Mouse (Mus musculus) ES-Bruce4 (cell line): ENCODE measurements at regions not wholly inside any gene's neighbourhood (a gene's known extent, or its start where the extent isn't known, plus 50 kb on each side); places are given as distances from the start of the nearest gene placed in this dataset.

ENCODE experiments used
- CTCF ChIP-seq: IDR thresholded peaks from one replicate; pipeline ENCODE4 v1.8.1; 2011; ENCODE audit warnings: low read depth, low read length
- POLR2A ChIP-seq: IDR thresholded peaks from one replicate; pipeline ENCODE4 v1.8.1; 2011; ENCODE audit warnings: low read length; ENCODE audit not compliant: insufficient read depth

DNA sequence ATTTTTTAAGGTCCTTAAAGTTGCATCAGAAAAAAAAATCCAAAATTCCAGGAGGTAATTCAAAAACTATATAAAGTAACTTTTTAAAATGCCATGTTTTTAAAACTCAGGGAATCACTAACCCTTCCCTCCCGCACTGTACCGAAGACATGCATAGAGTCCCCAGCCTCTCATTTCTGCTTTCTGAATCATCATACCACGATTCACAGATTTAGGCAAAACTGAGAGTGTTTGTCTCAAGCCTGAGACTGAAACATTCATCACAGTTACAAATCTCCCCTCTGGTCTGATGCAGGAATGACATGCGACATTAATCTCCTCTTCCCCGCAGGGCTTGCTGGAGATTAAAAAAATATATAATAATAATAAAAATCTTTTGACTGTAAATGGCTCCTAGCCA is 291.8 kb upstream of the Clec14a start:
- TF ChIP-seq CTCF (no peak), POLR2A (no peak)
